Mouse (Mus musculus) heart, embryonic 13.5 days (tissue): ENCODE data around the gene Oxnad1. TPM values are rescaled to one million over a fixed set of nuclear protein-coding genes. Genes with fewer than 3 reads are reported as not detected.
"Not testable (repeated sequence)": the region's sequence is repeated elsewhere in the genome, so short reads cannot be mapped to it uniquely, and the experiment has no call there.

ENCODE experiments used
- ATAC-seq: fragments of 200-750 bp; cut with Nextera tagmentation; 2 replicates; pipeline ENCODE4 v1.8.0; 2017; ENCODE audit warnings: moderate TSS enrichment; ENCODE audit not compliant: insufficient number of reproducible peaks, low FRiP score, low TSS enrichment; ENCODE audit errors: extremely low read depth
- H3K27ac ChIP-seq: fragments of 300-500 bp; sonication (generic); replicated peaks from 2 replicates; pipeline ENCODE4 v1.5.1; 2015; ENCODE audit warnings: moderate library complexity, mild to moderate bottlenecking, inconsistent platforms
- H3K27me3 ChIP-seq: fragments of 300-500 bp; sonication (generic); replicated peaks from 2 replicates; pipeline ENCODE4 v1.6.1; 2015; ENCODE audit warnings: mild to moderate bottlenecking, inconsistent platforms
- H3K36me3 ChIP-seq: fragments of 300-500 bp; sonication (generic); 2 replicates; pipeline ENCODE4 v1.6.1; 2015; ENCODE audit warnings: mild to moderate bottlenecking, inconsistent platforms
- H3K4me1 ChIP-seq: fragments of 300-500 bp; sonication (generic); 2 replicates; pipeline ENCODE4 v1.6.1; 2015; ENCODE audit warnings: inconsistent platforms
- H3K4me2 ChIP-seq: fragments of 300-500 bp; sonication (generic); 2 replicates; pipeline ENCODE4 v1.6.1; 2015; ENCODE audit warnings: inconsistent platforms, mild to moderate bottlenecking, moderate library complexity
- H3K4me3 ChIP-seq: fragments of 300-500 bp; sonication (generic); 2 replicates; pipeline ENCODE4 v1.5.1; 2015; ENCODE audit warnings: moderate library complexity, mild to moderate bottlenecking, inconsistent platforms
- H3K9ac ChIP-seq: fragments of 300-500 bp; sonication (generic); 2 replicates; pipeline ENCODE4 v1.6.1; 2015; ENCODE audit warnings: inconsistent platforms, mild to moderate bottlenecking, moderate library complexity
- H3K9me3 ChIP-seq: fragments of 300-500 bp; sonication (generic); 2 replicates; pipeline ENCODE4 v1.6.1; 2016; ENCODE audit warnings: inconsistent platforms
- WGBS: fragments of 180-500 bp; shearing (Covaris S2); methylation state at CpG from one replicate; pipeline ENCODE4 v1.1.7; 2015; ENCODE audit warnings: mixed read lengths; 5-methylcytosine and 5-hydroxymethylcytosine counted together
- polyA plus RNA-seq: library from polyadenylated mRNA; unstranded; fragments of >200 nt; fragmentation: Nextera tagmentation; extraction: Ambion mirVana; gene quantifications from 2 replicates; pipeline ENCODE4 v1.2.1, GENCODE M21; 2015

Gene Oxnad1
- polyA plus RNA-seq, 1 experiment from 2014 or later: 31.9 TPM

DNA sequence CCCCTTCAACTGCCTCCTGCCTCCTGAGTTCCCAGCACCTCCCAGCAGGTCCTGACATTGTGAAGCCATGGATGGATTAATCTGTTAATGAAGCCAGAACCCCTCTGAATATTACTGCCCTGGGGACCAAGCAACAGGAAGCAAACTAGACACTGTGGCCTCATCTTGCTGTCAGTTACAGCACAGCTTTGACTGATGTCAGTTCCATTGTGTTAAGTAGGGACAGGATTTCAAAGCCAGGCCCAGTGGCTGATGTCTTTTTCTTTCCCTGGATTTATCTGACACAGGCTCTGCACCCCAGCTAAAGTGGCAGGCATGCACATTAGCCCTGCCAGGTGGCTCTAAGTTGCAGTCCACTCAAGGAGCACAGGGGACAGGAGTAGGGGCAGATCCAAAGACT lies 12.4 kb upstream of the Oxnad1 start:
- Histone ChIP-seq H3K27me3 (peaks cover 7% of the 10 kb centered on the region; the same call in 1 of the 2 replicates), H3K4me3 (no peak overlapping the region), H3K4me1 (peaks cover 20% of the 10 kb centered on the region), H3K4me2 (no peak overlapping the region), H3K9ac (no peak overlapping the region), H3K27ac (peak overlapping the region; percentile 81), H3K36me3 (no peaks in the 10 kb centered on the region), H3K9me3 (no peaks in the 10 kb centered on the region)
- no peak; the same call in 1 of the 2 replicates for ATAC-seq

DNA sequence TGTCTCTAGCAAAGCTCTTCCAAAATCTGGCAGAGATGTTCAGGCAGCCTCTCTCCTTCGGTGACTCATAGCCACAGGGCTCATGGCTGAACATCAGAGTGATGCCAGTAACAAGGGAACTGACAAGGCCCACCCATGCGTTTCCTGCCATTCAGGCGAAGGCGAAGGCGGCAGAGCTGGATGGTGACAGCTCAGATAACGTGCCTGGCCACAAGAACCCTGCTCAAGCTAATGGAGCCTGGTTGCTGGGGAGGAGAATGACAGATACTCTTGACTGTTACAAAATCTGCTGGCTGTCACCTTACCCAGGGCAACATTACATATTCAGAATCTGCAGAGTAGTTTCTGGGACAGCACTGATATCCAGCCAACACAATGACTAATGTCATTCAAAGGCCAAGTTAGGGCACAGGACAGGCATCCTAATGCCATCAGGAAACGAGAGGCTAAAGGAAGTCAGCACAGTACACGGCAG lies 11.9 kb upstream of the Oxnad1 start:
- Histone ChIP-seq H3K4me2 (no peak overlapping the region), H3K27me3 (peaks cover 7% of the 10 kb centered on the region; the same call in 1 of the 2 replicates), H3K27ac (peak overlapping the region; percentile 81), H3K4me3 (no peak overlapping the region), H3K9ac (no peak overlapping the region), H3K36me3 (no peaks in the 10 kb centered on the region), H3K4me1 (peaks cover 20% of the 10 kb centered on the region), H3K9me3 (no peaks in the 10 kb centered on the region)
- peak; percentile 52; the same call in 1 of the 2 replicates for ATAC-seq
- WGBS: 9% methylated on average over 8 of the region's 8 CpGs

DNA sequence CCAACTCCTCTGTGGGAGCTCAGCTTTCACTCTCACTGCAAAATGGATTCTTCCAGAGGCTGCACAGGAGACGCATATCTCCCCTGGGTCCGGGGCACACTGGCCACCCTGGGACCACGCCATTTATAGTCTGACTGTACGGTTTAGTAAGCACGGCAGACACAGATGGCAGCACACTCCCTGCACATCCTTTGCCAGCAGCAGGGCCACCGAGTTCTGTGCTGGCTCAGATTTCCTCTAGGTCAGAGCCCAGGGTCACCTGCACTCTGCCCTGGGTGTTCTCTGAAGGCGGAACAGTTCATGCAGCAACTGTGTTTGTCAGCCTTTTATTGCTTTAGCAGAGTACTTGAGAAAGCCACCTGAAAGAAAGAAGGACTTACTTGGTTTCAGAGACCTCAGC lies 11.3 kb upstream of the Oxnad1 start:
- Histone ChIP-seq H3K36me3 (no peaks in the 10 kb centered on the region), H3K9ac (no peak overlapping the region), H3K27ac (peak overlapping the region; percentile 81), H3K4me3 (no peak overlapping the region), H3K4me2 (no peak overlapping the region), H3K4me1 (peaks cover 20% of the 10 kb centered on the region), H3K27me3 (peaks cover 7% of the 10 kb centered on the region; the same call in 1 of the 2 replicates), H3K9me3 (no peaks in the 10 kb centered on the region)
- WGBS: 61% methylated on average over 7 of the region's 7 CpGs
- no peak for ATAC-seq

- Histone ChIP-seq H3K4me3 (no peak overlapping the region), H3K27me3 (peaks cover 7% of the 10 kb centered on the region; the same call in 1 of the 2 replicates), H3K4me1 (peaks cover 20% of the 10 kb centered on the region), H3K9ac (no peak overlapping the region), H3K27ac (no peak overlapping the region), H3K9me3 (no peaks in the 10 kb centered on the region), H3K36me3 (peaks cover 18% of the 10 kb centered on the region), H3K4me2 (no peak overlapping the region)
- no peak for ATAC-seq
- 49% methylated on average over 8 of the region's 8 CpGs for WGBS
Measured at GRCm38 (mm10) chr14:32076896-32077575, 8.1 kb upstream of the Oxnad1 start.

- whole genome bisulfite sequencing: 84% methylated on average over 10 of the region's 10 CpGs
- no peak overlapping the region for H3K4me3 ChIP-seq
- H3K36me3 ChIP-seq: peaks cover 29% of the 10 kb centered on the region
- H3K9me3 ChIP-seq: no peaks in the 10 kb centered on the region
- no peak overlapping the region for H3K9ac ChIP-seq
- H3K4me1 ChIP-seq: peaks cover 12% of the 10 kb centered on the region
- peaks cover 2% of the 10 kb centered on the region; the same call in 1 of the 2 replicates for H3K27me3 ChIP-seq
- H3K4me2 ChIP-seq: no peak overlapping the region
- no peak overlapping the region for H3K27ac ChIP-seq
- no peak for ATAC-seq
Measured at GRCm38 (mm10) chr14:32081026-32081425, 4.1 kb upstream of the Oxnad1 start.

DNA sequence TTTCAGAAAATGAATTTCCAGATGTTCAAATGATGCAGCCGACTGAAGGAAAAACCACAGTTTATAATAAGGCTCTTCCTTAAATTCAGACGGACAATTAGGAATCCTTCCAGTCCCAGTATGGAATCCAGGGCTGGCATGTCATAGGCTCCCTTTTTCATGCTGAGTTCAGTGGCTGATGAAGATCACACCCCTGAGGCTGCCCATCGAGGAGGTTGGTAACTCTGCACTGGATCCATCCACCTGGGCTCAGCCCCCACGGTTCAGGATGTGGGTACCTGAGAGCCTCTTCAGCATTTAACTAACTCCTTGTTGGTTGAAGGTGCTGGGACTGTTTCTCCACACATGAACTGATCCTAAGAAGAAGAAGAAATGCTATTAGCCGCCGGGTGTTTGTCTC lies 2.3 kb upstream of the Oxnad1 start:
- Histone ChIP-seq H3K9me3 (no peaks in the 10 kb centered on the region), H3K27me3 (no peaks in the 10 kb centered on the region), H3K4me3 (no peak overlapping the region), H3K4me1 (peaks cover 26% of the 10 kb centered on the region), H3K36me3 (peaks cover 29% of the 10 kb centered on the region), H3K27ac (no peak overlapping the region), H3K4me2 (no peak overlapping the region), H3K9ac (no peak overlapping the region)
- WGBS: 86% methylated on average over 6 of the region's 6 CpGs
- no peak for ATAC-seq

GRCm38 (mm10) chr14:32083466-32083865 lies 1.7 kb upstream of the Oxnad1 start:
- Histone ChIP-seq H3K27ac (no peak overlapping the region), H3K4me1 (peaks cover 26% of the 10 kb centered on the region), H3K4me3 (no peak overlapping the region), H3K36me3 (peaks cover 29% of the 10 kb centered on the region), H3K9ac (no peak overlapping the region), H3K4me2 (no peak overlapping the region), H3K27me3 (no peaks in the 10 kb centered on the region), H3K9me3 (no peaks in the 10 kb centered on the region)
- ATAC-seq: no peak
- 96% methylated on average over 2 of the region's 2 CpGs for WGBS

GRCm38 (mm10) chr14:32085486-32086201 lies 470 bp downstream of the Oxnad1 start, which contains the start of gene Dph3:
Gene Dph3, minus strand, starts transcription at chr14:32085729.
- Histone ChIP-seq H3K27ac (peak within 1 kb of the TSS; percentile 97), H3K27me3 (no peaks in the 10 kb centered on the region), H3K4me2 (peak within 1 kb of the TSS; percentile 86), H3K4me1 (peaks cover 29% of the 10 kb centered on the region), H3K9me3 (no peaks in the 10 kb centered on the region), H3K9ac (peak within 1 kb of the TSS; percentile 88), H3K36me3 (peaks cover 25% of the 10 kb centered on the region), H3K4me3 (peak within 1 kb of the TSS; percentile 75)
- WGBS: under 1% methylated on average over 43 of the region's 43 CpGs
- peak; percentile 96 for ATAC-seq

DNA sequence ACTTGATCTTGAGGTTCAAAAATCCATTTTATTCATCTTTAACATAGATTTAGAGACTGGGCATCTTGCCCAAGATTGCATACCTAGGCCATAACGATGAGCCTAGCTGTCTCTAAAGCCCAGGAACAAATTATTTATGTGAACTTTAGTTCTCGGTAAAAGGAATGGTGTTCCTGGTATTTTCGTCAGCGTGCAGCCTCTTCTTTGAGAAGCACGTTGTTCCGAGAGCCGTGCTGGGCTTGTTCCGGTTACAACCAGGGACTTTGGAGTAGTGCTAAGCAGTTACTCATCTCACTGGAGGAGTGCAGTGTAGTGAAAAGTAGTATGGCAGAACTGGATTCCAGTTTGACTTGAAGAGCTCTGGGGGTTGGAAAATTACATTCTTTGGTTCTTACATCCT lies 1.1 kb downstream of the Oxnad1 start:
- Histone ChIP-seq H3K9me3 (no peaks in the 10 kb centered on the region), H3K9ac (peak overlapping the region; percentile 88), H3K4me2 (peak overlapping the region; percentile 86), H3K4me3 (peak overlapping the region; percentile 75), H3K4me1 (peaks cover 32% of the 10 kb centered on the region), H3K27me3 (no peaks in the 10 kb centered on the region), H3K27ac (peak overlapping the region; percentile 97), H3K36me3 (peaks cover 19% of the 10 kb centered on the region)
- no peak for ATAC-seq
- 10% methylated on average over 8 of the region's 8 CpGs for WGBS

DNA sequence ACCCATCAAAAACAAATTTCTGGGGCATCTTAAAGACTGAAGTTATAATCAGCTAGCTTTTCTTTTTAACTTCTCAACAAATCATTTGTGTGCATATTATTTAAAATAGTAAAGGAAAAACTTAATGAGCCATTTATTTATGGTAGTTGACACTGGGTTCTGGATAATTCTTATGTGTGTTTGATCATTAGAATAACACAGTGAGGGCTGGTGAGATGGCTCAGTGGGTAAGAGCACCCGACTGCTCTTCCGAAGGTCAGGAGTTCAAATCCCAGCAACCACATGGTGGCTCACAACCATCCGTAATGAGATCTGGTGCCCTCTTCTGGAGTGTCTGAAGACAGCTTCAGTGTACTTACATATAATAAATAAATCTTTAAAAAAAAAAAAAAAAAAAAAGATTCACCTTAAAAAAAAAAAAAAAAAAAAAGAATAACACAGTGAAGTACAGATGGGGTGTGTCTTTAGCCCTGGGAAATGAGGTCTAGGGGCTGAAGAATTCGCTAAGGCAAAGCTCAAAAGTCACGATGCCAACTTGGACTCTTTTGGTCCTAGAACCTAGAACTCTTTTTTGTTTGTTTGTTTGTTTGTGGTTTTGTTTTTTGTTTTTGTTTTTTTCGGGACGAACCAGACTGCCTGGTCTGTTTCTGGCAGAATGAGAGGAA lies 2.5 kb downstream of the Oxnad1 start:
- not testable (repeated sequence) for ATAC-seq, H3K27ac ChIP-seq, H3K27me3 ChIP-seq, H3K9me3 ChIP-seq, H3K9ac ChIP-seq
- Histone ChIP-seq H3K4me2 (0 out of 2 replicates have a peak overlapping the region, but pooled peaks have one; percentile 86), H3K36me3 (peaks cover 17% of the 10 kb centered on the region), H3K4me3 (0 out of 2 replicates have a peak overlapping the region, but pooled peaks have one; percentile 75), H3K4me1 (peaks cover 33% of the 10 kb centered on the region)
- WGBS: 84% methylated on average over 7 of the region's 7 CpGs

DNA sequence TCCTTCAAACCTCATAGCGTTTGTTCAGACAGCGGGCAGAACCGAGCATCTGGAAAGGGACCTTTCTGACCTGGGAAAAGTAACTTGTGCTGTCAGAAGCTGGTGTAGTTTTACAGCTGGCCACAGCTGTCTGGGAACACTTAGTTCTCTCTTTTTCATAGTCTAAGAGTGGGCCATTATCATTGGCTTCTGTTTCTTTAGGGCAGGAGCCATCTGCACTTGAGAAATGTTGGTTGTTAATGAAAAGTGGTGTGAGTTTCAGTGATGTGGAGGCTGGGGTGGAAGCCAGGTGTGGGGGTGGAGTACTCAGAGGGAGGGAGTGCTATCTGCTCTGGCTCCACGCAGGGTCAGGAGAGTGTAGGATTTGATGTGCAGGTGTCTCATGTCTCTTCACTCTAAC lies 6.0 kb downstream of the Oxnad1 start:
- WGBS: 73% methylated on average over 4 of the region's 4 CpGs
- no peak for ATAC-seq
- no peaks in the 10 kb centered on the region for H3K27me3 ChIP-seq
- H3K36me3 ChIP-seq: peaks cover 45% of the 10 kb centered on the region
- H3K9ac ChIP-seq: no peak overlapping the region
- 0 out of 2 replicates have a peak overlapping the region, but pooled peaks have one; percentile 21 for H3K27ac ChIP-seq
- no peak overlapping the region for H3K4me3 ChIP-seq
- H3K4me2 ChIP-seq: no peak overlapping the region
- no peaks in the 10 kb centered on the region for H3K9me3 ChIP-seq
- H3K4me1 ChIP-seq: peaks cover 38% of the 10 kb centered on the region
